Mouse (Mus musculus) frontal cortex, postnatal 25 days (tissue): ENCODE measurements at regions not wholly inside any gene's neighbourhood (a gene's known extent, or its start where the extent isn't known, plus 50 kb on each side); places are given as distances from the start of the nearest gene placed in this dataset.

Experiments
- DNase-seq, 2 experiments: peaks; one replicate each; pipeline ENCODE4 v3.0.0; 2022; ENCODE audit warnings: low spot score in 2 of 2

GRCm38 (mm10) chr13:52150281-52150680 is 303.8 kb downstream of the Gadd45g start:
- no peak for DNase-seq

- DNase-seq = no peak
These were observed 305.3 kb downstream of the Gadd45g start for GRCm38 (mm10) chr13:52151777-52152176.

GRCm38 (mm10) chr13:52152221-52152620 is 305.7 kb downstream of the Gadd45g start:
- no peak for DNase-seq

- no peak for DNase-seq
These were observed 306.6 kb downstream of the Gadd45g start for GRCm38 (mm10) chr13:52153030-52153429.

- DNase-seq = no peak
These were observed 307.1 kb downstream of the Gadd45g start for GRCm38 (mm10) chr13:52153576-52153975.

- no peak for DNase-seq
These were observed 307.8 kb downstream of the Gadd45g start for GRCm38 (mm10) chr13:52154111-52154843.

- peak; percentile 7 to 14 for DNase-seq
These were observed 308.5 kb downstream of the Gadd45g start for GRCm38 (mm10) chr13:52154844-52155587.

GRCm38 (mm10) chr13:52155588-52156086 is 309.2 kb downstream of the Gadd45g start:
- no peak for DNase-seq

GRCm38 (mm10) chr13:52162676-52163075 is 316.2 kb downstream of the Gadd45g start:
- DNase-seq = no peak

- no peak for DNase-seq
These were observed 319.1 kb downstream of the Gadd45g start for GRCm38 (mm10) chr13:52165531-52165930.

GRCm38 (mm10) chr13:52167968-52168367 is 321.5 kb downstream of the Gadd45g start:
- DNase-seq = no peak

- no peak for DNase-seq
These were observed 326.3 kb downstream of the Gadd45g start for GRCm38 (mm10) chr13:52172706-52173346.

GRCm38 (mm10) chr13:52175665-52176064 is 329.2 kb downstream of the Gadd45g start:
- DNase-seq = no peak

- no peak for DNase-seq
These were observed 333.5 kb downstream of the Gadd45g start for GRCm38 (mm10) chr13:52179977-52180376.

GRCm38 (mm10) chr13:52183635-52184034 is 337.2 kb downstream of the Gadd45g start:
- no peak for DNase-seq

GRCm38 (mm10) chr13:52185574-52185973 is 339.1 kb downstream of the Gadd45g start:
- DNase-seq = no peak

- DNase-seq = no peak
These were observed 341.5 kb downstream of the Gadd45g start for GRCm38 (mm10) chr13:52187841-52188604.

GRCm38 (mm10) chr13:52188605-52189003 is 342.1 kb downstream of the Gadd45g start:
- DNase-seq = no peak

- DNase-seq = no peak
These were observed 341.6 kb downstream of the Diras2 start for GRCm38 (mm10) chr13:52189382-52189923.

- DNase-seq = no peak
These were observed 340.8 kb downstream of the Diras2 start for GRCm38 (mm10) chr13:52190256-52190655.

GRCm38 (mm10) chr13:52190848-52191590 is 340.1 kb downstream of the Diras2 start:
- no peak for DNase-seq
